Mouse (Mus musculus): ENCODE data around the gene Pde7b. TPM values are rescaled to one million over a fixed set of nuclear protein-coding genes. Genes with fewer than 3 reads are reported as not detected.

Gene Pde7b
- total RNA-seq, 2 experiments from 2014 or later = 38.2 to 46.4 TPM

GRCm38 (mm10) chr10:20659268-20659667 is 65.6 kb downstream of the Pde7b start:
- DNase-seq = no peak
- intact Hi-C loops (cut with DNase I; ENCODE audit: low total_unique reads) = no loop called here

- intact Hi-C loops (cut with DNase I; ENCODE audit: low total_unique reads) = no loop called here
Measured at GRCm38 (mm10) chr10:20658716-20659115, 66.2 kb downstream of the Pde7b start.

GRCm38 (mm10) chr10:20657316-20658081 is 67.4 kb downstream of the Pde7b start:
- intact Hi-C loops (cut with DNase I; ENCODE audit: low total_unique reads) = no loop called here
- peak; percentile 29 for DNase-seq

More at GRCm38 (mm10) chr10:20658716-20659115, 66.2 kb downstream of the Pde7b start:
- no peak for DNase-seq

GRCm38 (mm10) chr10:20654590-20654989 is 70.3 kb downstream of the Pde7b start:
- intact Hi-C loops (cut with DNase I; ENCODE audit: low total_unique reads) = no loop called here
- no peak for DNase-seq

- DNase-seq = no peak
- intact Hi-C loops (cut with DNase I; ENCODE audit: low total_unique reads) = no loop called here
Measured at GRCm38 (mm10) chr10:20654187-20654586, 70.7 kb downstream of the Pde7b start.

- no peak for DNase-seq
- intact Hi-C loops (cut with DNase I; ENCODE audit: low total_unique reads) = no loop called here
Measured at GRCm38 (mm10) chr10:20653299-20653698, 71.6 kb downstream of the Pde7b start.

GRCm38 (mm10) chr10:20636381-20636780 is 88.5 kb downstream of the Pde7b start:
- intact Hi-C loops (cut with DNase I; ENCODE audit: low total_unique reads) = no loop called here
- DNase-seq = no peak

GRCm38 (mm10) chr10:20633085-20633415 is 91.8 kb downstream of the Pde7b start:
- no peak for DNase-seq
- intact Hi-C loops (cut with DNase I; ENCODE audit: low total_unique reads) = no loop called here

- intact Hi-C loops (cut with DNase I; ENCODE audit: low total_unique reads) = no loop called here
- peak; percentile 24 for DNase-seq
Measured at GRCm38 (mm10) chr10:20632256-20633084, 92.4 kb downstream of the Pde7b start.

- intact Hi-C loops (cut with DNase I; ENCODE audit: low total_unique reads) = no loop called here
- DNase-seq = peak; percentile 44
Measured at GRCm38 (mm10) chr10:20630122-20630521, 94.8 kb downstream of the Pde7b start.

GRCm38 (mm10) chr10:20625702-20626375 is 99.0 kb downstream of the Pde7b start:
- intact Hi-C loops (cut with DNase I; ENCODE audit: low total_unique reads) = no loop called here
- no peak for DNase-seq

- DNase-seq = no peak
- intact Hi-C loops (cut with DNase I; ENCODE audit: low total_unique reads) = no loop called here
Measured at GRCm38 (mm10) chr10:20621661-20622454, 103.0 kb downstream of the Pde7b start.

GRCm38 (mm10) chr10:20606007-20606406 is 118.9 kb downstream of the Pde7b start:
- DNase-seq = no peak
- intact Hi-C loops (cut with DNase I; ENCODE audit: low total_unique reads) = no loop called here

GRCm38 (mm10) chr10:20595107-20595810 is 129.6 kb downstream of the Pde7b start:
- no peak for DNase-seq
- intact Hi-C loops (cut with DNase I; ENCODE audit: low total_unique reads) = no loop called here

- DNase-seq = no peak
- intact Hi-C loops (cut with DNase I; ENCODE audit: low total_unique reads) = no loop called here
Measured at GRCm38 (mm10) chr10:20594015-20594414, 130.9 kb downstream of the Pde7b start.

GRCm38 (mm10) chr10:20590100-20590499 is 134.8 kb downstream of the Pde7b start:
- intact Hi-C loops (cut with DNase I; ENCODE audit: low total_unique reads) = no loop called here
- no peak for DNase-seq

GRCm38 (mm10) chr10:20585959-20586358 is 138.9 kb downstream of the Pde7b start:
- DNase-seq = no peak
- intact Hi-C loops (cut with DNase I; ENCODE audit: low total_unique reads) = no loop called here

- no peak for DNase-seq
- intact Hi-C loops (cut with DNase I; ENCODE audit: low total_unique reads) = no loop called here
Measured at GRCm38 (mm10) chr10:20575002-20575401, 149.9 kb downstream of the Pde7b start.

- DNase-seq = no peak
- intact Hi-C loops (cut with DNase I; ENCODE audit: low total_unique reads) = no loop called here
Measured at GRCm38 (mm10) chr10:20574414-20574813, 150.5 kb downstream of the Pde7b start.
